Mouse (Mus musculus): ENCODE results near the gene Aldh6a1. TPM values are rescaled to one million over a fixed set of nuclear protein-coding genes. Genes with fewer than 3 reads are reported as not detected.

Gene Aldh6a1
- polyA plus RNA-seq, 2 experiments from 2014 or later = 13.9 to 15.6 TPM

GRCm38 (mm10) chr12:84408819-84409507 is 41.8 kb downstream of the Aldh6a1 start, which contains the start of the genes Entpd5 and Bbof1:
TSS of gene Entpd5 (minus strand) at chr12:84409029.
TSS of gene Bbof1 (plus strand) at chr12:84409071.
- ATAC-seq = peak; percentile 78

GRCm38 (mm10) chr12:84407874-84408818 is 42.7 kb downstream of the Aldh6a1 start:
- peak; percentile 75 for ATAC-seq

- ATAC-seq = no peak
Observed at GRCm38 (mm10) chr12:84407259-84407658, 43.5 kb downstream of the Aldh6a1 start.

- no peak for ATAC-seq
Observed at GRCm38 (mm10) chr12:84404541-84404940, 46.3 kb downstream of the Aldh6a1 start.

GRCm38 (mm10) chr12:84402923-84403322 is 47.9 kb downstream of the Aldh6a1 start:
- ATAC-seq = no peak

GRCm38 (mm10) chr12:84400653-84401052 is 50.2 kb downstream of the Aldh6a1 start:
- no peak for ATAC-seq

GRCm38 (mm10) chr12:84400068-84400467 is 50.7 kb downstream of the Aldh6a1 start:
- no peak for ATAC-seq

GRCm38 (mm10) chr12:84399663-84400062 is 51.1 kb downstream of the Aldh6a1 start:
- ATAC-seq = no peak

GRCm38 (mm10) chr12:84399135-84399534 is 51.7 kb downstream of the Aldh6a1 start:
- no peak for ATAC-seq

- ATAC-seq = no peak
Observed at GRCm38 (mm10) chr12:84398629-84399028, 52.2 kb downstream of the Aldh6a1 start.

- no peak for ATAC-seq
Observed at GRCm38 (mm10) chr12:84397685-84398084, 53.1 kb downstream of the Aldh6a1 start.

GRCm38 (mm10) chr12:84396947-84397679 is 53.7 kb downstream of the Aldh6a1 start:
- no peak for ATAC-seq

- no peak for ATAC-seq
Observed at GRCm38 (mm10) chr12:84393847-84394246, 57.0 kb downstream of the Aldh6a1 start.

- ATAC-seq = no peak
Observed at GRCm38 (mm10) chr12:84392681-84393080, 58.1 kb downstream of the Aldh6a1 start.

GRCm38 (mm10) chr12:84390336-84390735 is 60.5 kb downstream of the Aldh6a1 start:
- ATAC-seq = no peak

GRCm38 (mm10) chr12:84388774-84389400 is 61.9 kb downstream of the Aldh6a1 start:
- ATAC-seq = peak; percentile 76

- ATAC-seq = no peak
Observed at GRCm38 (mm10) chr12:84388097-84388496, 62.7 kb downstream of the Aldh6a1 start.

- no peak for ATAC-seq
Observed at GRCm38 (mm10) chr12:84385408-84385807, 65.4 kb downstream of the Aldh6a1 start.

GRCm38 (mm10) chr12:84384644-84385081 is 66.1 kb downstream of the Aldh6a1 start:
- no peak for ATAC-seq

- no peak for ATAC-seq
Observed at GRCm38 (mm10) chr12:84382369-84382768, 68.4 kb downstream of the Aldh6a1 start.

Data from CD4-positive, CD25-positive, alpha-beta regulatory T cell, adult 4 months (primary cell).